Mouse (Mus musculus) frontal cortex, postnatal 10 days (tissue): ENCODE results near the gene Camk1.
A peak's percentile ranks its signal among the peaks of the same experiment; 100 is the strongest.

Source experiments
- DNase-seq, 2 experiments: peaks; one replicate each; pipeline ENCODE4 v3.0.0; 2022; ENCODE audit warnings: low spot score in 2 of 2, mixed read lengths in 1 of 2

Camk1 gene

GRCm38 (mm10) chr6:113306322-113306985 is 37.3 kb downstream of the Camk1 start:
- DNase-seq, result peak; percentile 99

GRCm38 (mm10) chr6:113302258-113302657 is 41.5 kb downstream of the Camk1 start:
- DNase-seq, result no peak

GRCm38 (mm10) chr6:113301350-113301749 is 42.4 kb downstream of the Camk1 start:
- DNase-seq, result no peak

- DNase-seq, result no peak
Measured at GRCm38 (mm10) chr6:113296639-113297038, 47.1 kb downstream of the Camk1 start.

- no peak for DNase-seq
Measured at GRCm38 (mm10) chr6:113296046-113296445, 47.7 kb downstream of the Camk1 start.

GRCm38 (mm10) chr6:113292938-113293337 is 50.8 kb downstream of the Camk1 start:
- no peak for DNase-seq

- DNase-seq, result no peak
Measured at GRCm38 (mm10) chr6:113290346-113290745, 53.4 kb downstream of the Camk1 start.

- no peak for DNase-seq
Measured at GRCm38 (mm10) chr6:113289346-113289745, 54.4 kb downstream of the Camk1 start.

- DNase-seq, result peak in 1 of 2 experiments; percentile 38
Measured at GRCm38 (mm10) chr6:113287236-113287635, 56.5 kb downstream of the Camk1 start.

GRCm38 (mm10) chr6:113286316-113286715 is 57.5 kb downstream of the Camk1 start:
- DNase-seq, result no peak

GRCm38 (mm10) chr6:113284931-113285330 is 58.9 kb downstream of the Camk1 start:
- no peak for DNase-seq
